Mouse (Mus musculus) adrenal gland, adult 10 weeks (tissue): ENCODE data around the gene Gid4. TPM values are rescaled to one million over a fixed set of nuclear protein-coding genes. Genes with fewer than 3 reads are reported as not detected.

Experiments
- polyA plus RNA-seq: library from polyadenylated mRNA; stranded (reverse); fragments of 350-450 nt; fragmentation: Illumina TruSeq; extraction: RNeasy Lipid Tissue Mini Kit (QIAGEN cat#74804); gene quantifications from one replicate; pipeline ENCODE4 v1.2.3, GENCODE M21; 2014; ENCODE audit warnings: low read depth, low replicate concordance

Gene Gid4
- 71.3 TPM for polyA plus RNA-seq

GRCm38 (mm10) chr11:60416963-60417716 lies at the start of gene Gid4:
Gene Gid4 (plus strand): TSS chr11:60417145.

GRCm38 (mm10) chr11:60417717-60418472 lies 950 bp downstream of the Gid4 start, which contains the start of gene Atpaf2:
Gene Atpaf2 (minus strand): TSS chr11:60418457.

GRCm38 (mm10) chr11:60454080-60454744 lies 37.3 kb downstream of the Gid4 start, which contains the start of gene Drg2:
Gene Drg2 (plus strand): TSS chr11:60454591.

GRCm38 (mm10) chr11:60469039-60469438 lies 52.1 kb downstream of the Gid4 start, which contains the start of gene Myo15:
Gene Myo15 (plus strand): TSS chr11:60469339.

Other genes starting within 250 kb of the Gid4 start
- 2.0 TPM for gene Srebf1, start 194.6 kb upstream of the Gid4 start, polyA plus RNA-seq
- gene Tom1l2, start 64.2 kb upstream of the Gid4 start, polyA plus RNA-seq = 23.9 TPM
- 0.82 TPM for gene Drc3, start 63.8 kb upstream of the Gid4 start, polyA plus RNA-seq
- 16.2 TPM for gene Atpaf2, start 1.3 kb downstream of the Gid4 start, polyA plus RNA-seq
- 26.8 TPM for gene Drg2, start 37.4 kb downstream of the Gid4 start, polyA plus RNA-seq
- gene Myo15, start 52.2 kb downstream of the Gid4 start, polyA plus RNA-seq = 0.06 TPM
- gene Alkbh5, start 119.2 kb downstream of the Gid4 start, polyA plus RNA-seq = 89.8 TPM